ENCODE assay signal across 20 mouse cellular contexts in genomic region chr15:13274366-13275067, GRCm38 (mm10).
"Had no signal": no experiment of that assay in that cellular context is flagged by ENCODE, and none has a peak within 500 bp of the region (broad histone marks: within the 10 kb centered on the region; RNA-seq: fewer than 3 reads in every experiment).

No protein-coding gene starts in this region.

- ATAC-seq: forebrain, postnatal 0 days; hindbrain, postnatal 0 days; intestine, embryonic 16.5 days; liver, embryonic 12.5 days had no signal

- H3K9me3 ChIP-seq: heart, embryonic 10.5 days; heart, embryonic 13.5 days; heart, embryonic 15.5 days; hindbrain, embryonic 13.5 days; hindbrain, embryonic 15.5 days; limb, embryonic 13.5 days; limb, embryonic 15.5 days; liver, embryonic 12.5 days had no signal

- H3K27me3 ChIP-seq: heart, embryonic 13.5 days; heart, embryonic 15.5 days; hindbrain, embryonic 13.5 days; hindbrain, embryonic 15.5 days; limb, embryonic 13.5 days; limb, embryonic 15.5 days; liver, embryonic 12.5 days had no signal

- H3K36me3 ChIP-seq: heart, embryonic 10.5 days; heart, embryonic 13.5 days; heart, embryonic 15.5 days; hindbrain, embryonic 13.5 days; hindbrain, embryonic 15.5 days; limb, embryonic 13.5 days; limb, embryonic 15.5 days; liver, embryonic 12.5 days had no signal

- H3K9ac ChIP-seq: forebrain, postnatal 0 days; heart, embryonic 13.5 days; heart, embryonic 15.5 days; hindbrain, embryonic 13.5 days; hindbrain, embryonic 15.5 days; limb, embryonic 13.5 days; limb, embryonic 15.5 days; liver, embryonic 12.5 days; liver, embryonic 14.5 days had no signal

- H3K4me2 ChIP-seq: heart, embryonic 13.5 days; heart, embryonic 15.5 days; hindbrain, embryonic 13.5 days; hindbrain, embryonic 15.5 days; limb, embryonic 13.5 days; limb, embryonic 15.5 days; liver, embryonic 12.5 days had no signal

- H3K4me1 ChIP-seq: hindbrain, embryonic 13.5 days; limb, embryonic 13.5 days; limb, embryonic 15.5 days; liver, embryonic 12.5 days had no signal

- DNase-seq: forebrain, postnatal 0 days; gastrocnemius, postnatal 14 days; gastrocnemius, postnatal 36 days; heart, adult 18-20 months; heart, postnatal 14 days; heart, postnatal 36 days; layer of hippocampus, adult 9-11 months; layer of hippocampus, postnatal 36 days; left cerebral cortex, postnatal 4 days had no signal

- H3K4me3 ChIP-seq: heart, embryonic 10.5 days; heart, embryonic 13.5 days; heart, embryonic 15.5 days; hindbrain, embryonic 13.5 days; hindbrain, embryonic 15.5 days; limb, embryonic 13.5 days; limb, embryonic 15.5 days; liver, embryonic 12.5 days had no signal

- H3K27ac ChIP-seq: heart, embryonic 10.5 days; heart, embryonic 13.5 days; heart, embryonic 15.5 days; hindbrain, embryonic 13.5 days; hindbrain, embryonic 15.5 days; hindbrain, postnatal 0 days; limb, embryonic 13.5 days; limb, embryonic 15.5 days; liver, embryonic 12.5 days; liver, embryonic 14.5 days had no signal
